ENCODE assay signal across 30 mouse cellular contexts in genomic region chr9:19692430-19692829, GRCm38 (mm10). TPM values are rescaled to one million over a fixed set of nuclear protein-coding genes. Genes with fewer than 3 reads are reported as not detected.
DNase-seq lines count a peak whose midpoint lies in the region; ATAC-seq lines count a peak whose summit lies in the region.
"Had no signal": no experiment of that assay in that cellular context is flagged by ENCODE, and none has a peak within 500 bp of the region (broad histone marks: within the 10 kb centered on the region; RNA-seq: fewer than 3 reads in every experiment).

No protein-coding gene starts in this region.

- no peaks in the 10 kb centered on the region for H3K36me3 ChIP-seq in forebrain, embryonic 14.5 days (ENCODE audit: control insufficient read depth, insufficient read depth, low read length)
- H3K36me3 ChIP-seq in forebrain, embryonic 16.5 days (ENCODE audit: control insufficient read depth, insufficient read depth) = no peaks in the 10 kb centered on the region
- H3K36me3 ChIP-seq: embryonic facial prominence, embryonic 12.5 days; heart, embryonic 10.5 days; heart, embryonic 15.5 days; limb, embryonic 10.5 days; limb, embryonic 15.5 days; lung, embryonic 15.5 days; neural tube, embryonic 13.5 days had no signal

- DNase-seq in forebrain, embryonic 14.5 days (ENCODE audit: low spot score) = peak; percentile 1
- peak; percentile 7 for DNase-seq in lung, postnatal 10 days
- no peak for DNase-seq in lung, postnatal 4 days
- peak; percentile 5 for DNase-seq in 416B (ENCODE audit: low read depth)
- peak; percentile 30 for DNase-seq in ZHBTc4 (ENCODE audit: low read depth, low spot score)
- no peak for DNase-seq in T-cell, adult 2 months (ENCODE audit: low spot score)
- no peak for DNase-seq in frontal cortex, postnatal 10 days (ENCODE audit: low spot score in 2 of 2)
- DNase-seq: adrenal gland, adult 8-10 months; cerebellum, adult 9-10 months; embryo, embryonic 11 days; gastrocnemius, postnatal 14 days; kidney, adult 8-10 months; kidney, postnatal 4 days; right cerebral cortex, postnatal 4 days; thymus, adult 2 months had no signal

- no peak overlapping the region for H3K4me2 ChIP-seq in forebrain, embryonic 14.5 days (ENCODE audit: low read length)
- H3K4me2 ChIP-seq in forebrain, embryonic 16.5 days (ENCODE audit: low read length) = no peak overlapping the region
- H3K4me2 ChIP-seq: embryonic facial prominence, embryonic 12.5 days; heart, embryonic 15.5 days; limb, embryonic 15.5 days; lung, embryonic 15.5 days; midbrain, embryonic 11.5 days; neural tube, embryonic 13.5 days had no signal

- WGBS in forebrain, embryonic 14.5 days = 100% methylated on average over 1 of the region's 2 CpGs
- 76% methylated on average over 2 of the region's 2 CpGs for WGBS in forebrain, embryonic 16.5 days

- H3K4me1 ChIP-seq in forebrain, embryonic 14.5 days (ENCODE audit: control insufficient read depth, insufficient read depth, low read length) = no peaks in the 10 kb centered on the region
- H3K4me1 ChIP-seq in forebrain, embryonic 16.5 days (replicated peaks; ENCODE audit: control insufficient read depth, insufficient read depth, low read length) = no peaks in the 10 kb centered on the region
- H3K4me1 ChIP-seq: embryonic facial prominence, embryonic 12.5 days; heart, embryonic 10.5 days; heart, embryonic 15.5 days; limb, embryonic 10.5 days; limb, embryonic 15.5 days; lung, embryonic 15.5 days; neural tube, embryonic 13.5 days had no signal

- H3K9ac ChIP-seq in forebrain, embryonic 14.5 days (ENCODE audit: low read length) = no peak overlapping the region
- no peak overlapping the region for H3K9ac ChIP-seq in forebrain, embryonic 16.5 days (replicated peaks; ENCODE audit: low read depth, low read length)
- H3K9ac ChIP-seq: embryonic facial prominence, embryonic 12.5 days; heart, embryonic 15.5 days; limb, embryonic 15.5 days; liver, embryonic 14.5 days; lung, embryonic 15.5 days; neural tube, embryonic 13.5 days had no signal

- 0 out of 2 replicates have a peak, but pooled peaks cover 3% of the 10 kb centered on the region for H3K9me3 ChIP-seq in forebrain, embryonic 14.5 days (replicated peaks; ENCODE audit: control insufficient read depth, low read length)
- no peaks in the 10 kb centered on the region; the same call in 1 of the 2 replicates for H3K9me3 ChIP-seq in forebrain, embryonic 16.5 days (ENCODE audit: control insufficient read depth, low read length)
- H3K9me3 ChIP-seq: embryonic facial prominence, embryonic 12.5 days; heart, embryonic 15.5 days; limb, embryonic 15.5 days; lung, embryonic 15.5 days had no signal

- H3K27ac ChIP-seq in forebrain, embryonic 14.5 days (ENCODE audit: low read depth, low read length) = no peak overlapping the region
- no peak overlapping the region for H3K27ac ChIP-seq in forebrain, embryonic 16.5 days (ENCODE audit: low read length)
- H3K27ac ChIP-seq: embryonic facial prominence, embryonic 12.5 days; heart, embryonic 10.5 days; heart, embryonic 15.5 days; kidney, postnatal 0 days; limb, embryonic 10.5 days; limb, embryonic 15.5 days; liver, embryonic 14.5 days; lung, embryonic 15.5 days; neural tube, embryonic 13.5 days had no signal

- H3K4me3 ChIP-seq in forebrain, embryonic 14.5 days (ENCODE audit: low read depth, low read length) = no peak overlapping the region
- H3K4me3 ChIP-seq in forebrain, embryonic 16.5 days (replicated peaks; ENCODE audit: low read length) = no peak overlapping the region
- H3K4me3 ChIP-seq: embryonic facial prominence, embryonic 12.5 days; heart, embryonic 10.5 days; heart, embryonic 15.5 days; limb, embryonic 10.5 days; limb, embryonic 15.5 days; lung, embryonic 15.5 days; neural tube, embryonic 13.5 days had no signal

- no peak for ATAC-seq in forebrain, embryonic 14.5 days
- ATAC-seq in forebrain, embryonic 16.5 days = no peak
- ATAC-seq: CD4-positive, CD25-positive, alpha-beta regulatory T cell, adult 4 months; intestine, embryonic 16.5 days had no signal

- H3K27me3 ChIP-seq in forebrain, embryonic 14.5 days (replicated peaks; ENCODE audit: control insufficient read depth, insufficient read depth, low read length) = no peaks in the 10 kb centered on the region
- no peaks in the 10 kb centered on the region for H3K27me3 ChIP-seq in forebrain, embryonic 16.5 days (replicated peaks; ENCODE audit: control insufficient read depth, insufficient read depth, low read length)
- H3K27me3 ChIP-seq: embryonic facial prominence, embryonic 12.5 days; heart, embryonic 15.5 days; limb, embryonic 15.5 days; lung, embryonic 15.5 days; neural tube, embryonic 13.5 days had no signal

RNA-seq across cellular contexts. Expression of gene Olfr857, which starts 16.8 kb away (rescaled TPM):
- polyA plus RNA-seq in forebrain, embryonic 14.5 days (2014; fragmentation: Nextera tagmentation; extraction: Ambion mirVana) = not detected in 2 replicates
- polyA plus RNA-seq in forebrain, embryonic 16.5 days (2015; fragmentation: Nextera tagmentation; extraction: Ambion mirVana) = not detected in 2 replicates
- polyA plus RNA-seq: CD4-positive, CD25-positive, alpha-beta regulatory T cell, adult 4 months; embryonic facial prominence, embryonic 12.5 days; heart, embryonic 10.5 days; heart, embryonic 15.5 days; hindbrain, embryonic 11.5 days; intestine, embryonic 16.5 days; kidney, postnatal 0 days; limb, embryonic 10.5 days; limb, embryonic 15.5 days; liver, embryonic 14.5 days; lung, embryonic 15.5 days; midbrain, embryonic 11.5 days; neural tube, embryonic 13.5 days; spleen, adult 2 months; thymus, adult 2 months had no signal

Comparison
In these comparisons a context has a peak if more than half of its experiments do, and no peak if none do; other contexts are left out.
1. DNase-seq: peak in forebrain, embryonic 14.5 days (single experiment), lung, postnatal 10 days (single experiment), 416B (single experiment) and ZHBTc4 (single experiment); none in lung, postnatal 4 days (0 of 2), T-cell, adult 2 months (single experiment) and frontal cortex, postnatal 10 days (0 of 2).